Mouse (Mus musculus): Measurements from ENCODE around the gene Tomm20. TPM values are rescaled to one million over a fixed set of nuclear protein-coding genes. Genes with fewer than 3 reads are reported as not detected.

Tomm20 gene
- polyA plus RNA-seq, 1 experiment from 2014 or later: 222 TPM

- Histone ChIP-seq H3K4me3 (ENCODE audit: low read depth, low read length) (no peak overlapping the region), H3K27me3 (ENCODE audit: control insufficient read depth, insufficient read depth, low read length) (no peaks in the 10 kb centered on the region; the same call in 1 of the 2 replicates), H3K4me1 (ENCODE audit: control insufficient read depth, insufficient read depth, low read length) (no peaks in the 10 kb centered on the region), H3K9me3 (ENCODE audit: control insufficient read depth, low read length) (no peaks in the 10 kb centered on the region), H3K36me3 (ENCODE audit: control insufficient read depth, insufficient read depth, low read length) (no peaks in the 10 kb centered on the region), H3K4me2 (ENCODE audit: low read depth, low read length) (no peak overlapping the region), H3K9ac (replicated peaks; ENCODE audit: low read depth, low read length) (no peak overlapping the region), H3K27ac (ENCODE audit: low read depth, low read length) (no peak overlapping the region)
- no peak for ATAC-seq (ENCODE audit: low read depth)
- 83% methylated on average over 10 of the region's 10 CpGs for WGBS
Measured at GRCm38 (mm10) chr8:126978028-126978427, 32.4 kb upstream of the Tomm20 start.

- ATAC-seq (ENCODE audit: low read depth): no peak
Measured at GRCm38 (mm10) chr8:126976608-126977348, 31.1 kb upstream of the Tomm20 start.

GRCm38 (mm10) chr8:126975706-126976105 is 30.1 kb upstream of the Tomm20 start:
- no peaks in the 10 kb centered on the region for H3K4me1 ChIP-seq (ENCODE audit: control insufficient read depth, insufficient read depth, low read length)
- H3K4me2 ChIP-seq (ENCODE audit: low read depth, low read length): no peak overlapping the region
- H3K27ac ChIP-seq (ENCODE audit: low read depth, low read length): no peak overlapping the region
- WGBS: 15% methylated on average over 1 of the region's 1 CpGs
- H3K27me3 ChIP-seq (ENCODE audit: control insufficient read depth, insufficient read depth, low read length): no peaks in the 10 kb centered on the region; the same call in 1 of the 2 replicates
- no peaks in the 10 kb centered on the region for H3K36me3 ChIP-seq (ENCODE audit: control insufficient read depth, insufficient read depth, low read length)
- H3K9me3 ChIP-seq (ENCODE audit: control insufficient read depth, low read length): no peaks in the 10 kb centered on the region
- H3K9ac ChIP-seq (replicated peaks; ENCODE audit: low read depth, low read length): no peak overlapping the region
- ATAC-seq (ENCODE audit: low read depth): no peak
- H3K4me3 ChIP-seq (ENCODE audit: low read depth, low read length): no peak overlapping the region

More at GRCm38 (mm10) chr8:126976608-126977348, 31.1 kb upstream of the Tomm20 start:
- WGBS: 68% methylated on average over 8 of the region's 8 CpGs
- Histone ChIP-seq H3K27ac (ENCODE audit: low read depth, low read length) (no peak overlapping the region), H3K27me3 (ENCODE audit: control insufficient read depth, insufficient read depth, low read length) (no peaks in the 10 kb centered on the region; the same call in 1 of the 2 replicates), H3K9me3 (ENCODE audit: control insufficient read depth, low read length) (no peaks in the 10 kb centered on the region), H3K9ac (replicated peaks; ENCODE audit: low read depth, low read length) (no peak overlapping the region), H3K4me3 (ENCODE audit: low read depth, low read length) (no peak overlapping the region), H3K36me3 (ENCODE audit: control insufficient read depth, insufficient read depth, low read length) (no peaks in the 10 kb centered on the region), H3K4me2 (ENCODE audit: low read depth, low read length) (no peak overlapping the region), H3K4me1 (ENCODE audit: control insufficient read depth, insufficient read depth, low read length) (no peaks in the 10 kb centered on the region)

- Histone ChIP-seq H3K27ac (ENCODE audit: low read depth, low read length) (no peak overlapping the region), H3K4me1 (ENCODE audit: control insufficient read depth, insufficient read depth, low read length) (peaks cover 5% of the 10 kb centered on the region; the same call in 1 of the 2 replicates), H3K4me2 (ENCODE audit: low read depth, low read length) (no peak overlapping the region), H3K27me3 (ENCODE audit: control insufficient read depth, insufficient read depth, low read length) (no peaks in the 10 kb centered on the region; the same call in 1 of the 2 replicates), H3K4me3 (ENCODE audit: low read depth, low read length) (no peak overlapping the region), H3K36me3 (ENCODE audit: control insufficient read depth, insufficient read depth, low read length) (no peaks in the 10 kb centered on the region), H3K9me3 (ENCODE audit: control insufficient read depth, low read length) (no peaks in the 10 kb centered on the region), H3K9ac (replicated peaks; ENCODE audit: low read depth, low read length) (no peak overlapping the region)
- 82% methylated on average over 4 of the region's 4 CpGs for WGBS
- no peak for ATAC-seq (ENCODE audit: low read depth)
Measured at GRCm38 (mm10) chr8:126974511-126974910, 28.9 kb upstream of the Tomm20 start.

GRCm38 (mm10) chr8:126973686-126974265 is 28.1 kb upstream of the Tomm20 start:
- Histone ChIP-seq H3K4me1 (ENCODE audit: control insufficient read depth, insufficient read depth, low read length) (peaks cover 5% of the 10 kb centered on the region; the same call in 1 of the 2 replicates), H3K27me3 (ENCODE audit: control insufficient read depth, insufficient read depth, low read length) (no peaks in the 10 kb centered on the region; the same call in 1 of the 2 replicates), H3K4me3 (ENCODE audit: low read depth, low read length) (no peak overlapping the region), H3K9me3 (ENCODE audit: control insufficient read depth, low read length) (no peaks in the 10 kb centered on the region), H3K27ac (ENCODE audit: low read depth, low read length) (no peak overlapping the region), H3K36me3 (ENCODE audit: control insufficient read depth, insufficient read depth, low read length) (no peaks in the 10 kb centered on the region), H3K4me2 (ENCODE audit: low read depth, low read length) (no peak overlapping the region), H3K9ac (replicated peaks; ENCODE audit: low read depth, low read length) (no peak overlapping the region)
- 74% methylated on average over 9 of the region's 9 CpGs for WGBS
- no peak for ATAC-seq (ENCODE audit: low read depth)

- no peaks in the 10 kb centered on the region for H3K9me3 ChIP-seq (ENCODE audit: control insufficient read depth, low read length)
- no peak overlapping the region for H3K4me2 ChIP-seq (ENCODE audit: low read depth, low read length)
- 83% methylated on average over 2 of the region's 2 CpGs for WGBS
- no peaks in the 10 kb centered on the region for H3K27me3 ChIP-seq (ENCODE audit: control insufficient read depth, insufficient read depth, low read length)
- no peak overlapping the region for H3K9ac ChIP-seq (replicated peaks; ENCODE audit: low read depth, low read length)
- H3K36me3 ChIP-seq (ENCODE audit: control insufficient read depth, insufficient read depth, low read length): no peaks in the 10 kb centered on the region
- no peak for ATAC-seq (ENCODE audit: low read depth)
- no peak overlapping the region for H3K4me3 ChIP-seq (ENCODE audit: low read depth, low read length)
- peaks cover 5% of the 10 kb centered on the region; the same call in 1 of the 2 replicates for H3K4me1 ChIP-seq (ENCODE audit: control insufficient read depth, insufficient read depth, low read length)
- no peak overlapping the region for H3K27ac ChIP-seq (ENCODE audit: low read depth, low read length)
Measured at GRCm38 (mm10) chr8:126972649-126973048, 27.0 kb upstream of the Tomm20 start.

GRCm38 (mm10) chr8:126972102-126972501 is 26.5 kb upstream of the Tomm20 start:
- Histone ChIP-seq H3K4me1 (ENCODE audit: control insufficient read depth, insufficient read depth, low read length) (peaks cover 5% of the 10 kb centered on the region; the same call in 1 of the 2 replicates), H3K27me3 (ENCODE audit: control insufficient read depth, insufficient read depth, low read length) (no peaks in the 10 kb centered on the region), H3K4me3 (ENCODE audit: low read depth, low read length) (no peak overlapping the region), H3K4me2 (ENCODE audit: low read depth, low read length) (no peak overlapping the region), H3K27ac (ENCODE audit: low read depth, low read length) (no peak overlapping the region), H3K9ac (replicated peaks; ENCODE audit: low read depth, low read length) (no peak overlapping the region), H3K9me3 (ENCODE audit: control insufficient read depth, low read length) (no peaks in the 10 kb centered on the region), H3K36me3 (ENCODE audit: control insufficient read depth, insufficient read depth, low read length) (no peaks in the 10 kb centered on the region)
- WGBS: 77% methylated on average over 2 of the region's 2 CpGs
- ATAC-seq (ENCODE audit: low read depth): no peak

- no peak; the same call in 1 of the 2 replicates for ATAC-seq (ENCODE audit: low read depth)
Measured at GRCm38 (mm10) chr8:126971314-126971664, 25.6 kb upstream of the Tomm20 start.

More at GRCm38 (mm10) chr8:126971314-126971664, 25.6 kb upstream of the Tomm20 start:
- H3K36me3 ChIP-seq (ENCODE audit: control insufficient read depth, insufficient read depth, low read length): no peaks in the 10 kb centered on the region; the same call in 1 of the 2 replicates
- no peaks in the 10 kb centered on the region for H3K9me3 ChIP-seq (ENCODE audit: control insufficient read depth, low read length)
- H3K4me2 ChIP-seq (ENCODE audit: low read depth, low read length): peak overlapping the region; percentile 74
- H3K27ac ChIP-seq (ENCODE audit: low read depth, low read length): peak overlapping the region; percentile 78
- H3K27me3 ChIP-seq (ENCODE audit: control insufficient read depth, insufficient read depth, low read length): no peaks in the 10 kb centered on the region
- peaks cover 5% of the 10 kb centered on the region; the same call in 1 of the 2 replicates for H3K4me1 ChIP-seq (ENCODE audit: control insufficient read depth, insufficient read depth, low read length)
- WGBS: 12% methylated on average over 13 of the region's 13 CpGs
- peak overlapping the region; percentile 88 for H3K4me3 ChIP-seq (ENCODE audit: low read depth, low read length)
- H3K9ac ChIP-seq (replicated peaks; ENCODE audit: low read depth, low read length): peak overlapping the region; percentile 64; the same call in 1 of the 2 replicates
